Mouse (Mus musculus) forebrain, embryonic 14.5 days (tissue): ENCODE measurements around the gene Itpr2. TPM values are rescaled to one million over a fixed set of nuclear protein-coding genes. Genes with fewer than 3 reads are reported as not detected.

Experiments used
- ATAC-seq: fragments of 200-750 bp; cut with Nextera tagmentation; 2 replicates; pipeline ENCODE4 v1.8.0; 2017; ENCODE audit warnings: mild to moderate bottlenecking, moderate library complexity
- DNase-seq: peaks from one replicate; pipeline ENCODE4 v3.0.0-alpha.2; 2015; ENCODE audit warnings: low spot score
- H3K27ac ChIP-seq: fragments of 300-500 bp; sonication (generic); 2 replicates; pipeline ENCODE4 v1.5.1; 2014; ENCODE audit warnings: low read depth, mild to moderate bottlenecking, control low read depth, low read length, moderate library complexity
- H3K27me3 ChIP-seq: fragments of 300-500 bp; sonication (generic); replicated peaks from 2 replicates; pipeline ENCODE4 v1.6.1; 2014; ENCODE audit warnings: low read length, control low read depth, mixed read lengths; ENCODE audit not compliant: control insufficient read depth, insufficient read depth
- H3K36me3 ChIP-seq: fragments of 300-500 bp; sonication (generic); 2 replicates; pipeline ENCODE4 v1.6.1; 2014; ENCODE audit warnings: low read length, control low read depth; ENCODE audit not compliant: control insufficient read depth, insufficient read depth
- H3K4me1 ChIP-seq: fragments of 300-500 bp; sonication (generic); 2 replicates; pipeline ENCODE4 v1.6.1; 2014; ENCODE audit warnings: antibody characterized with exemption, low read length, control low read depth; ENCODE audit not compliant: control insufficient read depth, insufficient read depth
- H3K4me2 ChIP-seq: fragments of 300-500 bp; sonication (generic); 2 replicates; pipeline ENCODE4 v1.6.1; 2014; ENCODE audit warnings: mild to moderate bottlenecking, control low read depth, low read length
- H3K4me3 ChIP-seq: fragments of 300-500 bp; sonication (generic); 2 replicates; pipeline ENCODE4 v1.5.1; 2014; ENCODE audit warnings: low read depth, low read length, control low read depth
- H3K9ac ChIP-seq: fragments of 300-500 bp; sonication (generic); 2 replicates; pipeline ENCODE4 v1.6.1; 2014; ENCODE audit warnings: mild to moderate bottlenecking, low read length, control low read depth, moderate library complexity
- H3K9me3 ChIP-seq: fragments of 300-500 bp; sonication (generic); replicated peaks from 2 replicates; pipeline ENCODE4 v1.6.1; 2016; ENCODE audit warnings: low read length, control low read depth, mixed read lengths; ENCODE audit not compliant: control insufficient read depth
- WGBS: fragments of 180-500 bp; shearing (Covaris S2); extraction: QIAGEN DNeasy Blood & Tissue Kit; methylation state at CpG from one replicate; pipeline ENCODE4 v1.1.7; 2014; 5-methylcytosine and 5-hydroxymethylcytosine counted together
- polyA plus RNA-seq: library from polyadenylated mRNA; unstranded; fragments of >200 nt; fragmentation: Nextera tagmentation; extraction: Ambion mirVana; gene quantifications from 2 replicates; pipeline ENCODE4 v1.2.1, GENCODE M21; 2014

Gene Itpr2
- polyA plus RNA-seq, 1 experiment from 2014 or later: 2.4 TPM

GRCm38 (mm10) chr6:146405380-146405779 is 96.6 kb downstream of the Itpr2 start:
- H3K4me2 ChIP-seq: no peak overlapping the region
- H3K27ac ChIP-seq: no peak overlapping the region
- H3K9me3 ChIP-seq: no peaks in the 10 kb centered on the region
- no peak for ATAC-seq
- H3K4me1 ChIP-seq: peaks cover 6% of the 10 kb centered on the region; the same call in 1 of the 2 replicates
- no peak overlapping the region for H3K4me3 ChIP-seq
- H3K36me3 ChIP-seq: no peaks in the 10 kb centered on the region
- WGBS: 61% methylated on average over 6 of the region's 6 CpGs
- H3K27me3 ChIP-seq: no peaks in the 10 kb centered on the region
- no peak overlapping the region for H3K9ac ChIP-seq
- DNase-seq: peak; percentile 40

GRCm38 (mm10) chr6:146404876-146405275 is 97.1 kb downstream of the Itpr2 start:
- Histone ChIP-seq H3K27ac (peak overlapping the region; percentile 22; the same call in 1 of the 2 replicates), H3K4me3 (no peak overlapping the region), H3K4me2 (no peak overlapping the region), H3K36me3 (no peaks in the 10 kb centered on the region), H3K27me3 (no peaks in the 10 kb centered on the region), H3K4me1 (peaks cover 6% of the 10 kb centered on the region; the same call in 1 of the 2 replicates), H3K9me3 (no peaks in the 10 kb centered on the region), H3K9ac (0 out of 2 replicates have a peak overlapping the region, but pooled peaks have one; percentile 1)
- no peak for ATAC-seq
- 77% methylated on average over 4 of the region's 4 CpGs for WGBS
- DNase-seq: no peak

- H3K9me3 ChIP-seq: no peaks in the 10 kb centered on the region
- 0 out of 2 replicates have a peak overlapping the region, but pooled peaks have one; percentile 1 for H3K9ac ChIP-seq
- H3K36me3 ChIP-seq: no peaks in the 10 kb centered on the region
- WGBS: 12% methylated on average over 10 of the region's 10 CpGs
- H3K4me1 ChIP-seq: peaks cover 6% of the 10 kb centered on the region; the same call in 1 of the 2 replicates
- DNase-seq (peak; percentile 53), ATAC-seq (peak; percentile 45; the same call in 1 of the 2 replicates)
- no peaks in the 10 kb centered on the region for H3K27me3 ChIP-seq
- H3K4me2 ChIP-seq: 0 out of 2 replicates have a peak overlapping the region, but pooled peaks have one; percentile 2
- H3K4me3 ChIP-seq: no peak overlapping the region
- H3K27ac ChIP-seq: no peak overlapping the region
Measured at GRCm38 (mm10) chr6:146404156-146404555, 97.9 kb downstream of the Itpr2 start.

- no peak overlapping the region for H3K4me2 ChIP-seq
- H3K27me3 ChIP-seq: no peaks in the 10 kb centered on the region
- H3K4me1 ChIP-seq: peaks cover 6% of the 10 kb centered on the region; the same call in 1 of the 2 replicates
- 41% methylated on average over 6 of the region's 6 CpGs for WGBS
- DNase-seq (peak; percentile 29), ATAC-seq (peak; percentile 29; the same call in 1 of the 2 replicates)
- no peaks in the 10 kb centered on the region for H3K36me3 ChIP-seq
- H3K4me3 ChIP-seq: no peak overlapping the region
- H3K27ac ChIP-seq: no peak overlapping the region
- no peak overlapping the region for H3K9ac ChIP-seq
- H3K9me3 ChIP-seq: no peaks in the 10 kb centered on the region
Measured at GRCm38 (mm10) chr6:146402905-146403642, 98.9 kb downstream of the Itpr2 start.

- H3K36me3 ChIP-seq: no peaks in the 10 kb centered on the region
- DNase-seq: no peak
- no peak for ATAC-seq
- WGBS: 81% methylated on average over 3 of the region's 3 CpGs
- H3K4me1 ChIP-seq: no peaks in the 10 kb centered on the region
- no peaks in the 10 kb centered on the region for H3K9me3 ChIP-seq
- H3K4me3 ChIP-seq: no peak overlapping the region
- H3K27ac ChIP-seq: no peak overlapping the region
- no peak overlapping the region for H3K4me2 ChIP-seq
- no peak overlapping the region for H3K9ac ChIP-seq
- H3K27me3 ChIP-seq: no peaks in the 10 kb centered on the region
Measured at GRCm38 (mm10) chr6:146397803-146398202, 104.2 kb downstream of the Itpr2 start.

GRCm38 (mm10) chr6:146396253-146396652 is 105.8 kb downstream of the Itpr2 start:
- H3K36me3 ChIP-seq: no peaks in the 10 kb centered on the region
- 93% methylated on average over 5 of the region's 5 CpGs for whole genome bisulfite sequencing
- H3K9ac ChIP-seq: no peak overlapping the region
- ATAC-seq (no peak), DNase-seq (no peak)
- H3K27me3 ChIP-seq: no peaks in the 10 kb centered on the region
- no peak overlapping the region for H3K4me2 ChIP-seq
- H3K4me3 ChIP-seq: no peak overlapping the region
- no peaks in the 10 kb centered on the region for H3K9me3 ChIP-seq
- H3K27ac ChIP-seq: no peak overlapping the region
- H3K4me1 ChIP-seq: no peaks in the 10 kb centered on the region

- no peak overlapping the region for H3K4me2 ChIP-seq
- no peaks in the 10 kb centered on the region for H3K27me3 ChIP-seq
- no peak overlapping the region for H3K4me3 ChIP-seq
- no peaks in the 10 kb centered on the region for H3K4me1 ChIP-seq
- DNase-seq (no peak), ATAC-seq (no peak)
- no peaks in the 10 kb centered on the region for H3K9me3 ChIP-seq
- no peaks in the 10 kb centered on the region for H3K36me3 ChIP-seq
- WGBS: 90% methylated on average over 4 of the region's 4 CpGs
- no peak overlapping the region for H3K9ac ChIP-seq
- H3K27ac ChIP-seq: no peak overlapping the region
Measured at GRCm38 (mm10) chr6:146395616-146396015, 106.4 kb downstream of the Itpr2 start.

GRCm38 (mm10) chr6:146392188-146392587 is 109.8 kb downstream of the Itpr2 start:
- WGBS: 79% methylated on average over 2 of the region's 2 CpGs
- ATAC-seq: no peak
- H3K36me3 ChIP-seq: no peaks in the 10 kb centered on the region
- no peak for DNase-seq
- H3K27ac ChIP-seq: no peak overlapping the region
- H3K9me3 ChIP-seq: no peaks in the 10 kb centered on the region
- H3K9ac ChIP-seq: no peak overlapping the region
- no peak overlapping the region for H3K4me3 ChIP-seq
- no peak overlapping the region for H3K4me2 ChIP-seq
- H3K27me3 ChIP-seq: no peaks in the 10 kb centered on the region
- H3K4me1 ChIP-seq: peaks cover 3% of the 10 kb centered on the region; the same call in 1 of the 2 replicates

- Histone ChIP-seq H3K4me3 (no peak overlapping the region), H3K9me3 (no peaks in the 10 kb centered on the region), H3K27me3 (no peaks in the 10 kb centered on the region), H3K27ac (no peak overlapping the region), H3K4me2 (no peak overlapping the region), H3K36me3 (no peaks in the 10 kb centered on the region), H3K9ac (no peak overlapping the region), H3K4me1 (peaks cover 6% of the 10 kb centered on the region; the same call in 1 of the 2 replicates)
- DNase-seq (no peak), ATAC-seq (no peak)
- WGBS: 87% methylated on average over 4 of the region's 4 CpGs
Measured at GRCm38 (mm10) chr6:146390159-146390558, 111.9 kb downstream of the Itpr2 start.
